Mouse (Mus musculus) forebrain, embryonic 12.5 days (tissue): ENCODE measurements around the gene Gtf2h4. TPM values are rescaled to one million over a fixed set of nuclear protein-coding genes. Genes with fewer than 3 reads are reported as not detected.
A peak's percentile ranks its signal among the peaks of the same experiment; 100 is the strongest.

Experiments used
- ATAC-seq: fragments of 200-750 bp; cut with Nextera tagmentation; 2 replicates; pipeline ENCODE4 v1.8.0; 2017; ENCODE audit warnings: moderate TSS enrichment; ENCODE audit not compliant: low FRiP score
- H3K27ac ChIP-seq: fragments of 300-500 bp; sonication (generic); 2 replicates; pipeline ENCODE4 v1.5.1; 2016; ENCODE audit warnings: mild to moderate bottlenecking
- H3K27me3 ChIP-seq: fragments of 300-500 bp; sonication (generic); 2 replicates; pipeline ENCODE4 v1.6.1; 2016; ENCODE audit warnings: mild to moderate bottlenecking
- H3K36me3 ChIP-seq: fragments of 300-500 bp; sonication (generic); replicated peaks from 2 replicates; pipeline ENCODE4 v1.6.1; 2016; ENCODE audit warnings: mild to moderate bottlenecking
- H3K4me1 ChIP-seq: fragments of 300-500 bp; sonication (generic); 2 replicates; pipeline ENCODE4 v1.6.1; 2016
- H3K4me2 ChIP-seq: fragments of 300-500 bp; sonication (generic); 2 replicates; pipeline ENCODE4 v1.6.1; 2016; ENCODE audit warnings: mild to moderate bottlenecking, moderate library complexity
- H3K4me3 ChIP-seq: fragments of 300-500 bp; sonication (generic); replicated peaks from 2 replicates; pipeline ENCODE4 v1.5.1; 2016; ENCODE audit warnings: mild to moderate bottlenecking
- H3K9ac ChIP-seq: fragments of 300-500 bp; sonication (generic); 2 replicates; pipeline ENCODE4 v1.6.1; 2016; ENCODE audit warnings: mild to moderate bottlenecking
- H3K9me3 ChIP-seq: fragments of 300-500 bp; sonication (generic); 2 replicates; pipeline ENCODE4 v1.6.1; 2016
- WGBS: fragments of 180-500 bp; shearing (Covaris S2); methylation state at CpG from one replicate; pipeline ENCODE4 v1.1.7; 2016; 5-methylcytosine and 5-hydroxymethylcytosine counted together
- polyA plus RNA-seq: library from polyadenylated mRNA; unstranded; fragments of >200 nt; fragmentation: Nextera tagmentation; extraction: Ambion mirVana; gene quantifications from 2 replicates; pipeline ENCODE4 v1.2.1, GENCODE M21; 2016

Gtf2h4 gene
- polyA plus RNA-seq, 1 experiment from 2014 or later, result 39.0 TPM

- Histone ChIP-seq H3K4me1 (peaks cover 18% of the 10 kb centered on the region), H3K4me3 (peak overlapping the region; percentile 77), H3K27me3 (no peaks in the 10 kb centered on the region), H3K36me3 (peaks cover 42% of the 10 kb centered on the region), H3K9ac (peak overlapping the region; percentile 82), H3K4me2 (peak overlapping the region; percentile 93), H3K9me3 (no peaks in the 10 kb centered on the region), H3K27ac (peak overlapping the region; percentile 81)
- 5% methylated on average over 13 of the region's 13 CpGs for WGBS
- ATAC-seq, result peak; percentile 75
These were observed 6.7 kb downstream of the Gtf2h4 start for GRCm38 (mm10) chr17:35666851-35667256.

- Histone ChIP-seq H3K9me3 (no peaks in the 10 kb centered on the region), H3K27ac (no peak overlapping the region), H3K4me3 (no peak overlapping the region; the same call in 1 of the 2 replicates), H3K4me2 (no peak overlapping the region), H3K36me3 (peaks cover 50% of the 10 kb centered on the region), H3K4me1 (peaks cover 18% of the 10 kb centered on the region), H3K9ac (0 out of 2 replicates have a peak overlapping the region, but pooled peaks have one; percentile 25), H3K27me3 (no peaks in the 10 kb centered on the region)
- ATAC-seq, result no peak
- 81% methylated on average over 17 of the region's 17 CpGs for WGBS
These were observed 7.5 kb downstream of the Gtf2h4 start for GRCm38 (mm10) chr17:35665957-35666515.

GRCm38 (mm10) chr17:35653086-35653485 is 20.5 kb downstream of the Gtf2h4 start:
- H3K27ac ChIP-seq, result no peak overlapping the region
- H3K36me3 ChIP-seq, result peaks cover 34% of the 10 kb centered on the region

GRCm38 (mm10) chr17:35649429-35649828 is 24.1 kb downstream of the Gtf2h4 start:
- Histone ChIP-seq H3K27me3 (no peaks in the 10 kb centered on the region), H3K4me1 (no peaks in the 10 kb centered on the region), H3K9ac (no peak overlapping the region), H3K27ac (no peak overlapping the region), H3K9me3 (no peaks in the 10 kb centered on the region), H3K36me3 (no peaks in the 10 kb centered on the region), H3K4me2 (no peak overlapping the region), H3K4me3 (no peak overlapping the region)
- WGBS, result 64% methylated on average over 2 of the region's 2 CpGs
- no peak for ATAC-seq

More at GRCm38 (mm10) chr17:35653086-35653485, 20.5 kb downstream of the Gtf2h4 start:
- no peak overlapping the region for H3K9ac ChIP-seq
- H3K4me3 ChIP-seq, result no peak overlapping the region
- no peaks in the 10 kb centered on the region for H3K27me3 ChIP-seq
- H3K4me1 ChIP-seq, result no peaks in the 10 kb centered on the region
- no peaks in the 10 kb centered on the region for H3K9me3 ChIP-seq
- no peak overlapping the region for H3K4me2 ChIP-seq
- 81% methylated on average over 2 of the region's 2 CpGs for WGBS
- no peak for ATAC-seq

GRCm38 (mm10) chr17:35643609-35644236 is 29.8 kb downstream of the Gtf2h4 start, which contains the start of gene Mucl3:
Gene Mucl3, minus strand, starts transcription at chr17:35643695.
- Histone ChIP-seq H3K36me3 (no peaks in the 10 kb centered on the region), H3K9ac (no peak within 1 kb of the TSS), H3K9me3 (no peaks in the 10 kb centered on the region), H3K27me3 (no peaks in the 10 kb centered on the region), H3K27ac (no peak within 1 kb of the TSS), H3K4me1 (no peaks in the 10 kb centered on the region), H3K4me3 (no peak within 1 kb of the TSS), H3K4me2 (no peak within 1 kb of the TSS)
- WGBS, result 79% methylated on average over 13 of the region's 13 CpGs
- no peak for ATAC-seq

- peaks cover 16% of the 10 kb centered on the region for H3K27me3 ChIP-seq
- no peak for ATAC-seq
- peaks cover 4% of the 10 kb centered on the region for H3K4me1 ChIP-seq
- H3K27ac ChIP-seq, result no peak overlapping the region
- WGBS, result 88% methylated on average over 6 of the region's 6 CpGs
- H3K9ac ChIP-seq, result no peak overlapping the region
- no peaks in the 10 kb centered on the region for H3K36me3 ChIP-seq
- H3K9me3 ChIP-seq, result no peaks in the 10 kb centered on the region
- no peak overlapping the region for H3K4me2 ChIP-seq
- no peak overlapping the region for H3K4me3 ChIP-seq
These were observed 34.2 kb downstream of the Gtf2h4 start for GRCm38 (mm10) chr17:35639352-35639751.

- Histone ChIP-seq H3K36me3 (no peaks in the 10 kb centered on the region), H3K4me1 (peaks cover 4% of the 10 kb centered on the region), H3K9ac (no peak overlapping the region), H3K9me3 (no peaks in the 10 kb centered on the region), H3K27me3 (peaks cover 16% of the 10 kb centered on the region), H3K4me2 (peak overlapping the region; percentile 35), H3K27ac (no peak overlapping the region), H3K4me3 (no peak overlapping the region)
- WGBS, result 33% methylated on average over 14 of the region's 14 CpGs
- peak; percentile 75 for ATAC-seq
These were observed 34.9 kb downstream of the Gtf2h4 start for GRCm38 (mm10) chr17:35638475-35639190.

- peak; percentile 64 for ATAC-seq
- no peaks in the 10 kb centered on the region for H3K9me3 ChIP-seq
- H3K4me3 ChIP-seq, result no peak overlapping the region
These were observed 37.2 kb downstream of the Gtf2h4 start for GRCm38 (mm10) chr17:35636363-35636762.

GRCm38 (mm10) chr17:35635699-35636111 is 37.8 kb downstream of the Gtf2h4 start:
- ATAC-seq, result peak; percentile 76; the same call in 1 of the 2 replicates
- Histone ChIP-seq H3K9me3 (no peaks in the 10 kb centered on the region), H3K9ac (peak overlapping the region; percentile 42; the same call in 1 of the 2 replicates), H3K4me3 (peak overlapping the region; percentile 38), H3K4me1 (peaks cover 4% of the 10 kb centered on the region), H3K27ac (0 out of 2 replicates have a peak overlapping the region, but pooled peaks have one; percentile 5), H3K27me3 (peaks cover 16% of the 10 kb centered on the region), H3K36me3 (no peaks in the 10 kb centered on the region), H3K4me2 (peak overlapping the region; percentile 65)
- WGBS, result 2% methylated on average over 15 of the region's 15 CpGs

More at GRCm38 (mm10) chr17:35636363-35636762, 37.2 kb downstream of the Gtf2h4 start:
- WGBS, result 36% methylated on average over 5 of the region's 5 CpGs
- peaks cover 4% of the 10 kb centered on the region for H3K4me1 ChIP-seq
- H3K36me3 ChIP-seq, result no peaks in the 10 kb centered on the region
- H3K4me2 ChIP-seq, result no peak overlapping the region
- no peak overlapping the region for H3K9ac ChIP-seq
- H3K27ac ChIP-seq, result no peak overlapping the region
- H3K27me3 ChIP-seq, result peaks cover 16% of the 10 kb centered on the region

GRCm38 (mm10) chr17:35635202-35635601 is 38.3 kb downstream of the Gtf2h4 start:
- Histone ChIP-seq H3K4me3 (no peak overlapping the region), H3K27me3 (peaks cover 16% of the 10 kb centered on the region), H3K9ac (no peak overlapping the region), H3K36me3 (no peaks in the 10 kb centered on the region), H3K4me2 (no peak overlapping the region; the same call in 1 of the 2 replicates), H3K27ac (no peak overlapping the region), H3K4me1 (peaks cover 4% of the 10 kb centered on the region), H3K9me3 (no peaks in the 10 kb centered on the region)
- no peak for ATAC-seq
- WGBS, result 83% methylated on average over 3 of the region's 3 CpGs

- H3K9ac ChIP-seq, result no peak overlapping the region
- no peak overlapping the region for H3K27ac ChIP-seq
These were observed 39.5 kb downstream of the Gtf2h4 start for GRCm38 (mm10) chr17:35633992-35634391.

GRCm38 (mm10) chr17:35626537-35626936 is 47.0 kb downstream of the Gtf2h4 start, which contains the start of gene Gm9573:
Gene Gm9573, minus strand, starts transcription at chr17:35626637.
- no peak within 1 kb of the TSS for H3K4me2 ChIP-seq
- H3K9ac ChIP-seq, result no peak within 1 kb of the TSS
- H3K4me1 ChIP-seq, result no peaks in the 10 kb centered on the region
- ATAC-seq, result no peak
- no peak within 1 kb of the TSS for H3K27ac ChIP-seq
- no peak within 1 kb of the TSS for H3K4me3 ChIP-seq
- no peaks in the 10 kb centered on the region for H3K36me3 ChIP-seq
- H3K27me3 ChIP-seq, result no peaks in the 10 kb centered on the region
- H3K9me3 ChIP-seq, result no peaks in the 10 kb centered on the region
- 90% methylated on average over 7 of the region's 7 CpGs for WGBS

More at GRCm38 (mm10) chr17:35633992-35634391, 39.5 kb downstream of the Gtf2h4 start:
- peaks cover 4% of the 10 kb centered on the region for H3K4me1 ChIP-seq
- no peaks in the 10 kb centered on the region for H3K9me3 ChIP-seq
- no peak overlapping the region for H3K4me2 ChIP-seq
- 22% methylated on average over 1 of the region's 1 CpGs for WGBS
- ATAC-seq, result no peak
- peaks cover 16% of the 10 kb centered on the region for H3K27me3 ChIP-seq
- no peak overlapping the region for H3K4me3 ChIP-seq
- no peaks in the 10 kb centered on the region for H3K36me3 ChIP-seq
